Mouse (Mus musculus): ENCODE measurements around the gene Gpr179.

The Gpr179 gene

GRCm38 (mm10) chr11:97355247-97355646 lies 3.4 kb upstream of the Gpr179 start:
- DNase-seq (ENCODE audit: low read depth, low spot score), result no peak

- no peak for DNase-seq (ENCODE audit: low read depth, low spot score)
Measured at GRCm38 (mm10) chr11:97354646-97355045, 2.8 kb upstream of the Gpr179 start.

- DNase-seq (ENCODE audit: low read depth, low spot score), result no peak
Measured at GRCm38 (mm10) chr11:97352935-97353597, 1.2 kb upstream of the Gpr179 start.

- DNase-seq (ENCODE audit: low read depth, low spot score), result peak; percentile 62
Measured at GRCm38 (mm10) chr11:97350035-97350434, 1.8 kb downstream of the Gpr179 start.

- DNase-seq (ENCODE audit: low read depth, low spot score), result no peak
Measured at GRCm38 (mm10) chr11:97347291-97347690, 4.6 kb downstream of the Gpr179 start.

GRCm38 (mm10) chr11:97346383-97346782 lies 5.5 kb downstream of the Gpr179 start:
- no peak for DNase-seq (ENCODE audit: low read depth, low spot score)

- no peak for DNase-seq (ENCODE audit: low read depth, low spot score)
Measured at GRCm38 (mm10) chr11:97345446-97345845, 6.4 kb downstream of the Gpr179 start.

GRCm38 (mm10) chr11:97343619-97344018 lies 8.3 kb downstream of the Gpr179 start:
- no peak for DNase-seq (ENCODE audit: low read depth, low spot score)

- DNase-seq (ENCODE audit: low read depth, low spot score), result no peak
Measured at GRCm38 (mm10) chr11:97343175-97343574, 8.7 kb downstream of the Gpr179 start.

GRCm38 (mm10) chr11:97338977-97339315 lies 12.9 kb downstream of the Gpr179 start:
- DNase-seq (ENCODE audit: low read depth, low spot score), result no peak

GRCm38 (mm10) chr11:97338302-97338976 lies 13.4 kb downstream of the Gpr179 start:
- no peak for DNase-seq (ENCODE audit: low read depth, low spot score)

GRCm38 (mm10) chr11:97337363-97337762 lies 14.5 kb downstream of the Gpr179 start:
- no peak for DNase-seq (ENCODE audit: low read depth, low spot score)

GRCm38 (mm10) chr11:97336751-97337345 lies 15.0 kb downstream of the Gpr179 start:
- no peak for DNase-seq (ENCODE audit: low read depth, low spot score)

- DNase-seq (ENCODE audit: low read depth, low spot score), result no peak
Measured at GRCm38 (mm10) chr11:97336238-97336637, 15.6 kb downstream of the Gpr179 start.

- DNase-seq (ENCODE audit: low read depth, low spot score), result no peak
Measured at GRCm38 (mm10) chr11:97334400-97334799, 17.5 kb downstream of the Gpr179 start.

- DNase-seq (ENCODE audit: low read depth, low spot score), result no peak
Measured at GRCm38 (mm10) chr11:97333896-97334295, 18.0 kb downstream of the Gpr179 start.

- no peak for DNase-seq (ENCODE audit: low read depth, low spot score)
Measured at GRCm38 (mm10) chr11:97333044-97333443, 18.8 kb downstream of the Gpr179 start.

- peak; percentile 59 for DNase-seq (ENCODE audit: low read depth, low spot score)
Measured at GRCm38 (mm10) chr11:97331231-97332190, 20.4 kb downstream of the Gpr179 start.

GRCm38 (mm10) chr11:97330315-97330714 lies 21.6 kb downstream of the Gpr179 start:
- DNase-seq (ENCODE audit: low read depth, low spot score), result no peak

GRCm38 (mm10) chr11:97328148-97328547 lies 23.7 kb downstream of the Gpr179 start:
- DNase-seq (ENCODE audit: low read depth, low spot score), result peak; percentile 65

GRCm38 (mm10) chr11:97325224-97325623 lies 26.7 kb downstream of the Gpr179 start:
- no peak for DNase-seq (ENCODE audit: low read depth, low spot score)
